Mouse (Mus musculus) embryonic facial prominence, embryonic 10.5 days (tissue): ENCODE measurements around the gene Fbxo3. TPM values are rescaled to one million over a fixed set of nuclear protein-coding genes. Genes with fewer than 3 reads are reported as not detected.
"Not testable (repeated sequence)": the region's sequence is repeated elsewhere in the genome, so short reads cannot be mapped to it uniquely, and the experiment has no call there.

ENCODE experiments used
- DNase-seq: peaks from one replicate; pipeline ENCODE4 v3.0.0-alpha.2; 2017; ENCODE audit warnings: low spot score
- H3K27ac ChIP-seq: fragments of 300-500 bp; sonication (generic); replicated peaks from 2 replicates; pipeline ENCODE4 v1.5.1; 2016; ENCODE audit warnings: mild to moderate bottlenecking
- H3K27me3 ChIP-seq: fragments of 300-500 bp; sonication (generic); replicated peaks from 2 replicates; pipeline ENCODE4 v1.6.1; 2016; ENCODE audit warnings: low read depth, mild to moderate bottlenecking; ENCODE audit not compliant: poor library complexity, severe bottlenecking
- H3K36me3 ChIP-seq: fragments of 300-500 bp; sonication (generic); replicated peaks from 2 replicates; pipeline ENCODE4 v1.6.1; 2016; ENCODE audit warnings: mild to moderate bottlenecking, moderate library complexity
- H3K4me1 ChIP-seq: fragments of 300-500 bp; sonication (generic); 2 replicates; pipeline ENCODE4 v1.6.1; 2016
- H3K4me3 ChIP-seq: fragments of 300-500 bp; sonication (generic); 2 replicates; pipeline ENCODE4 v1.5.1; 2016; ENCODE audit warnings: mild to moderate bottlenecking, moderate library complexity
- H3K9me3 ChIP-seq: fragments of 300-500 bp; sonication (generic); 2 replicates; pipeline ENCODE4 v1.6.1; 2016; ENCODE audit warnings: mild to moderate bottlenecking
- WGBS: fragments of 180-500 bp; shearing (Covaris S2); methylation state at CpG from one replicate; pipeline ENCODE4 v1.1.7; 2016; 5-methylcytosine and 5-hydroxymethylcytosine counted together
- polyA plus RNA-seq: library from polyadenylated mRNA; unstranded; fragments of >200 nt; fragmentation: Nextera tagmentation; extraction: Ambion mirVana; gene quantifications from 2 replicates; pipeline ENCODE4 v1.2.1, GENCODE M21; 2016

Fbxo3 gene
- polyA plus RNA-seq, 1 experiment from 2014 or later: 44.4 TPM

DNA sequence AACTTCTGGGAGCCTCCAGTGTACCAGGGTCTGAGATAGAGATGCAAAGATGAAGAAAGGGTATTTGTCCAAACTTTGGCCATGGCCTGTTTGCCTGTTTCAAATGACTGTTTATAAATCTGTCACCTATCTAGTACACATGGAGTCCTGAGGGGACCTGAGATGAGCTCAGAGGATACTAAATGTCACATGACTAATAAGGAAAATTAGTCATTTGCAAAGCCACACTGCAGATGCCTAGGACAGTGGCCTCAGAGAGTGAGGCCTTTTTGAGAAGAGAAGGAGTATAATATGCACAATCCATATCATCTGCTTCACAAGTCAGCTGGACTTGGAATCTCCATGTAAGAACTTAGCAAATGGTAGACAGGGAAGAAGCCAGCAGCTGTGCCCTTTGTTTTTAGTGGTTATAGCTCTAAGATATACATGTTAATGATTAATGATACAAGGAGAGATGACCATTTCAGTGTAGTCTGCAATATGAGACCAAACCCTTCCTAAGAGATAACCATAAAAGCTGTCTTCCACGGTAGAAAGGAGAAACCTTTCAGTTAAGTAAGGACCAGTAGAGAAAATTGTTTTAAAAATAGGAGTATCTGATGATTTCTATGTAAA, 54.0 kb downstream of the Fbxo3 start:
- H3K9me3 ChIP-seq, H3K4me1 ChIP-seq, H3K27me3 ChIP-seq, H3K4me3 ChIP-seq, H3K27ac ChIP-seq, DNase-seq, H3K36me3 ChIP-seq: not testable (repeated sequence)
- no CpG with 5 or more reads among the region's 1 CpGs for WGBS

DNA sequence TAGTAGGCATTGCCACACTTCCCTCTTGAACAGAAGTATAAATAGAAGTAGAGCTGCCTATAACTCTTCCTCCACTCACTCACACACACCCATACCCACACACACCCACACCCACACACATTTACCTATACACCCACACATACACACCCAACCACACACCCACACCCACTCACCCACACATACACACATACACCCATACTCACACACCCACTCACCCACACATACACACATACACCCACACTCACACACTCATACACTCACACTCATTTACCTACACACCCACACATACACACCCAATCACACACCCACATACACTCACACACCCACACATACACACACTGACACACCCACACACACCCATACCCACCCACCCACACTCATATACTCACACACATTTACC, 55.0 kb downstream of the Fbxo3 start:
- H3K4me1 ChIP-seq: no peaks in the 10 kb centered on the region
- no peaks in the 10 kb centered on the region for H3K36me3 ChIP-seq
- H3K27me3 ChIP-seq: no peaks in the 10 kb centered on the region
- no peak overlapping the region for H3K27ac ChIP-seq
- no peaks in the 10 kb centered on the region for H3K9me3 ChIP-seq
- H3K4me3 ChIP-seq: no peak overlapping the region
- DNase-seq: no peak

DNA sequence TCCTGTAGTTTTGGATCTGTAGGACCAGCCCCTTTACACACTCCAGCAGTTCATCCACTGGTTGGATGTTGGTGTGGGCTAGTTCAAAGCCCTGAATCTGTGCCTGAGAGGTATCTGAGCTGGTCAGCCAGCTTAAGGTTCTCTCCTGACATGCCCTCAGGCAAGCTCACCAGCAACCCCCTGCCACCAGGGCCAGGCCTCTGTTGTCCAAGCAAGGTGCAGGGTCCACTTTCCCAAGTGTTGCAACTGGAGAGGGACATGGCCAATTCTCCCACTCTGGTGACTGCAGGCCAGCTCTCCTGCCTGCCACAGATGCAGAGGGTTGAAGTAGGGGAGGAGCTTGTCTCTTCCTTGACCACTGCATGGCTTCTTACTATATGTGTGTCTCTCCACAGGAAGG, 56.5 kb downstream of the Fbxo3 start:
- H3K36me3 ChIP-seq, H3K27ac ChIP-seq, H3K4me3 ChIP-seq: not testable (repeated sequence)

DNA sequence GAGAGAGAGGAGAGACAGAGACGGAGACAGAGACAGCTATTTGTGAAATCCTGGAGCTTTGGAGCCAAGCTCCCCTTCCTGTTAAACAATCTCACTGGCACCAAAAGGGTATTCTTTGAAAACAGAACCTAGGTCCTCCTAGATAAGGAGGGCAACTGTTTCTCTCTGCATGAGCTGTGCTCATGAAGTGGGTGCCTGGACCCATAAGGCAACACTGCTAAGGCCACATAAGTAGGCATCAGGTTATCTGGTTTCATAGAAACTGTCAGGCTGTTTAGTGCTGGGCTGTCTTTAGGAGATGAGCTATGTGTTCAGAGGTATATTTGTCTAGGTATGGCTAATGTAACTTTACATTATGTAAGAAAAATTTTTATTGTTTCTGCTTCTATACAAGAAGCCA, 60.0 kb downstream of the Fbxo3 start:
- H3K4me1 ChIP-seq, H3K27me3 ChIP-seq: not testable (repeated sequence)
- 73% methylated on average over 1 of the region's 1 CpGs for WGBS

More for the DNA sequence above, 56.5 kb downstream of the Fbxo3 start:
- H3K4me1 ChIP-seq, H3K9me3 ChIP-seq, H3K27me3 ChIP-seq, DNase-seq: not testable (repeated sequence)

DNA sequence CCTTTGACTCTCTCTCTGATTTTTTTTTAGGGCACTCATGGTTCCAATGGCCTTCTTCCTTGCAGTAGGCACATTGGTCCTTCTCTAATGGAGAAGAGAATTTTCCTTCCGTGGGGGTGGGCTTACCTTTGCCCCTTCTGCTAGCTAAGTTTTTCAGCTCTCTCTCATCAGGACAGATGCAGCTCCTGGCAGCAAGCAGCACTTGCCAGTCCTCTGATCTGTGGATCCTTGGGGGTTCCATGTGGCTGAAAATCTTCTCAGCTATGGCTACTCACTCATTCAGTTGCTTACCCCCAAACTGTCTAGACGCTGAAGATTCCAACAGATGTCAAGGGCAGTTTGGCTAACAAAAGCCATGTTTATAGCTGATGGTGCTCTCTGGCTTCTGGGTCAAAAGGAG, 65.8 kb downstream of the Fbxo3 start:
- Histone ChIP-seq H3K27ac (no peak overlapping the region), H3K27me3 (no peaks in the 10 kb centered on the region), H3K4me3 (no peak overlapping the region), H3K4me1 (peaks cover 18% of the 10 kb centered on the region), H3K36me3 (no peaks in the 10 kb centered on the region), H3K9me3 (no peaks in the 10 kb centered on the region)
- whole genome bisulfite sequencing: 81% methylated on average over 2 of the region's 2 CpGs
- no peak for DNase-seq

More for the DNA sequence above, 60.0 kb downstream of the Fbxo3 start:
- not testable (repeated sequence) for DNase-seq, H3K4me3 ChIP-seq, H3K27ac ChIP-seq, H3K36me3 ChIP-seq, H3K9me3 ChIP-seq

DNA sequence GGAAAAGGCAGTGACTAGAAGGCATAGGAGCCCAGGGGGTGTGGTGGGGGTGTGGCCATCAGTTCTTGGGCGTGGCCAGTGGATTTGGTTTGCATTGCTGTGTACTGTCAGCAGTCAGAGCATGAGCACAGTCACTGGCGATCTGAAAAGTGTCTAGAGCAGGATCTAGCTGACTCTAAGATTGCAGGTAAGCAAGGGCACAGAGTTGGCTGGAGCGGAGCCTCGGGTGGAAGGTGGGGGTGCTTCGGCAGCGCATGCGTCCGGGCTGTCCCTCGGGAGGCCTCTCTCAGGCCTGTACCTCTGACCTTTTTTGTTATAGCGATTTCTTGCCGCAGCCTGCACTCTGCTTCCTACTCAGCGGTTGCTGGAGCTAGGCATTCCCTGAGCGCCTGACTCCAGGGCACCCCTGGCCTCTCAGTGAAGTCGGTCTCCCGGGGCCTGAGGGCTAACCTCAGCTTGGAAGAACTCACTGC, 68.3 kb downstream of the Fbxo3 start, which contains the start of gene Cd59a:
TSS of gene Cd59a (plus strand) at position 61 of the 473 bp plus-strand sequence.
- H3K9me3 ChIP-seq: no peaks in the 10 kb centered on the region
- peak; percentile 84 for DNase-seq
- peak within 1 kb of the TSS; percentile 86 for H3K27ac ChIP-seq
- H3K4me3 ChIP-seq: peak within 1 kb of the TSS; percentile 62
- no peaks in the 10 kb centered on the region for H3K27me3 ChIP-seq
- no peaks in the 10 kb centered on the region for H3K36me3 ChIP-seq
- H3K4me1 ChIP-seq: peaks cover 27% of the 10 kb centered on the region
- 8% methylated on average over 15 of the region's 15 CpGs for WGBS

DNA sequence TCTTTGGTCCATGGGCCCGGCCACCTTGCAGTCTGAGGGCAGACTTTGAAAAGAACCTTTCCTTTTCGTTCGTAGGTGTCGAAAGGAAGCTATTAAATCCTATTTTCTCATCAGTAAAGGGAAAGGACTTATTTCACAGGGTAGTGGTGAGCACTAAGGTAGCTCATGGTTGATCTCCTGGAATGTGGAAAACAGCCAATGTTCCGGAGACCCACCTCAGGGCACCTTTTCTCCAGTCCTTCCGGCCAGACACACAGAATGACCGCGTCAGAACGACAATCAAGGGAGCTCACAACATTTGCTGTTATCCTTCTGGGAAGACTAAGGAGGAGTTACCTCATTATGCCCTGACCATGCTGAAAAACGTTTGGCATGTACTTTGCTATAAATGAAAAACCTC, 68.7 kb downstream of the Fbxo3 start:
- no peak for DNase-seq
- Histone ChIP-seq H3K4me3 (peak overlapping the region; percentile 62), H3K27me3 (no peaks in the 10 kb centered on the region), H3K9me3 (no peaks in the 10 kb centered on the region), H3K27ac (peak overlapping the region; percentile 86), H3K4me1 (peaks cover 27% of the 10 kb centered on the region), H3K36me3 (no peaks in the 10 kb centered on the region)
- WGBS: 46% methylated on average over 10 of the region's 10 CpGs

DNA sequence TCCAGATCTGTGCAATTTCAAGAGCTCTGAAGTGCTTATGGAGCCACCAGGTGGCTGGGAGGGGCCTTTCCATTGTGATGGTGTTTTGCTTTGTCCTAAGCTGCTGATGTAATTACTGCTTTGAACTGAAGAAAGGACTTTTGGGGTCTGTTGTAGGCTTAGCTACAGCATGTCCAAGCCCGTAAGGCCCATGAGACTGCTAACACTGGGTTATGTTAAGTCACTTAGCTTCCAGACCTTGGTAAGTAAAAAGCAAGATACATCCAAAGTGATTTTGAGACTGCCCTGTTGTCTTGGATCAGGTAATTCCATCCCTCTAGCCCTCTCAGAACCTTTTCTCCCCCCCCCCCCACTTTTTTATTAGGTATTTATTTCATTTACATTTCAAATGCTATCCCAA, 69.3 kb downstream of the Fbxo3 start:
- not testable (repeated sequence) for DNase-seq, H3K27me3 ChIP-seq, H3K36me3 ChIP-seq, H3K9me3 ChIP-seq
- 69% methylated on average over 1 of the region's 1 CpGs for WGBS
- peaks cover 27% of the 10 kb centered on the region for H3K4me1 ChIP-seq
- peak overlapping the region; percentile 62; the same call in 1 of the 2 replicates for H3K4me3 ChIP-seq
- H3K27ac ChIP-seq: 0 out of 2 replicates have a peak overlapping the region, but pooled peaks have one; percentile 44

DNA sequence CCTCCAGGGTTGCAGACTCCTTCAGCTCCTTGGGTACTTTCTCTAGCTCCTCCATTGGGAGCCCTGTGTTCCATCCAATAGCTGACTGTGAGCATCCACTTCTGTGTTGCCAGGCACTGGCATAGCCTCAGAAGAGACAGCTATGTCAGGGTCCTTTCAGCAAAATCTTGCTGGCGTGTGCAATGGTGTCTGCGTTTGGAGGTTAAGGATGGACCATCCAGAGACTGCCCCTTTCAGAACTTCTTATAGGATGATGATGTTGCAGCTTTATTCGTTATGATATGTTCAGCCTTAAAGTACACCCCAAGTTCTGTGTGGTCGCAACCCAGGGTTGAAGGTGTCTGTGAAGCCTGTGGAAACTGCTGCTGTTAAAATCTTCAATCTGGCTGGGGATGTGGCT, 69.9 kb downstream of the Fbxo3 start:
- not testable (repeated sequence) for H3K9me3 ChIP-seq, H3K4me3 ChIP-seq, H3K36me3 ChIP-seq, H3K27me3 ChIP-seq, DNase-seq
- WGBS: 93% methylated on average over 4 of the region's 4 CpGs
- Histone ChIP-seq H3K4me1 (peaks cover 27% of the 10 kb centered on the region), H3K27ac (0 out of 2 replicates have a peak overlapping the region, but pooled peaks have one; percentile 1)

DNA sequence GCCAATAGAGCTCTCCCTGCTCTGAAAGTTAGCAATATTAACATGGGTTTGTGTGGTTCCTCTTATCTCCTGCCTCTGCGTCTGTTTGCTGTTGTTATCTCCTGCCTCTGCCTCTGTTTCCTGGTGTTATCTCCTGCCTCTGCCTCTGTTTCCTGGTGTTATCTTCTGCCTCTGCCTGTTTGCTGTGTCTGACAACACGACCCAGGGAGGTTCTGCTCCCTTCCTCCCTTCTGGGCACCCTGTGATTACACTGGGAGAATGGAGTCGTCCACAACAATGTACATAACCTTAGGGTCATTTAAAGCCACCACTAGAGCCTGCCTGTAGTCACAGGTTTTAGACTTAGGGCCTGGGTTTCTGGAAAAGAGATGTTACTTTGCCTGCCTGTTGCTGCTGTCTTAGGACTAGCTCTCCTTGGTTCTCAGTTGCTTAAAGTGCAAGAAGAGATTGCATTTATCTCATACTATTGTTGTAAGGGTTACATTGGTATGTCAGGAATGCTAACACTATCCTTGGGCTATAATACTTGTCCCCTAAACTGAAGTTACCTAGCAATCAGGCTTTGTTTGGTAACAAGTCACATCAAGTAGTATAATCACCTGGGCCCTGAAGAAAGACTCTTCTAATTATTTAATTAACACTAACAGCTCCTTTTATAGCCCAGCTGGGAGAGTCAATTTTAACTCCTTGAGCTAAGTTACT, 71.2 kb downstream of the Fbxo3 start:
- H3K27ac ChIP-seq: peak overlapping the region; percentile 57
- no peaks in the 10 kb centered on the region for H3K36me3 ChIP-seq
- 32% methylated on average over 3 of the region's 3 CpGs for WGBS
- H3K27me3 ChIP-seq: no peaks in the 10 kb centered on the region
- H3K4me3 ChIP-seq: no peak overlapping the region
- no peaks in the 10 kb centered on the region for H3K9me3 ChIP-seq
- no peak for DNase-seq
- H3K4me1 ChIP-seq: peaks cover 27% of the 10 kb centered on the region

DNA sequence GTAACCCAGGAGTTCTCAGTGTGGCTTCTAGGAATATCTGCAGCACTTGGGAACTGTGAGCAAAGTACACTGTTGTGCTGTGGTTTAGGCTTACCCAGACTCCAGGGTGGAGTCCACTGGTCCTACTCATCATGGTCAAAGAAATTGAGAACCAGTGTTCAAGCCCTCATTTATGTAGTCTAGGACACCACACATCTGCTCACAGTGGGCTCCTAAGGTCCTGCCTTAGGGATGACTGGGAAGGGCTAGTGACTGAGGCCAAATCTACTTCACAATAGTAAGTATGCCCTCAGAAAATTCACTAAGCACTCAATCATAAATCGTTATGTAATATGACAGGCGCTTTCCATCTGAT, 71.7 kb downstream of the Fbxo3 start:
- H3K9me3 ChIP-seq: no peaks in the 10 kb centered on the region
- H3K4me3 ChIP-seq: no peak overlapping the region
- peak overlapping the region; percentile 57; the same call in 1 of the 2 replicates for H3K27ac ChIP-seq
- H3K4me1 ChIP-seq: peaks cover 24% of the 10 kb centered on the region
- no peaks in the 10 kb centered on the region for H3K36me3 ChIP-seq
- WGBS: 94% methylated on average over 2 of the region's 2 CpGs
- H3K27me3 ChIP-seq: no peaks in the 10 kb centered on the region
- DNase-seq: no peak

DNA sequence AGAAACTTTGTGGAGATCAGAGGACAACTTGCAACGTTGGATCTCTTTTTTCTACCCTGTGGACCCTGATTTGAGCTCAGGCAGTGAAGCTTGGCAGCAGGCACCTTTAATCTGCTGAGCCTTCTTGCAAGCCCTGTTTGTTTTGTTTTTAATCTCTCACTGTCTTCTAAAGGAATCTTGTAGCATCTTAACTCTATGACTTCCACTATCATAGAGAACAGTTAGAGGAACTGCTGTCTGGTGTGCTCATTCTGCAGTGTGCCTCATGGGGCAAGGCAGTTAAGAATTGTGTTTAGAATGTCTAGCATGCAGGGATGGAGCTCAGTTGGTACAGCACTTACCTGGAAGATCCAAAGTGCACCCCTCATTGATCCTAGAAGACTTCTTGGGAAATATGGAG, 72.4 kb downstream of the Fbxo3 start:
- Histone ChIP-seq H3K36me3 (no peaks in the 10 kb centered on the region), H3K9me3 (no peaks in the 10 kb centered on the region), H3K4me3 (no peak overlapping the region), H3K27ac (no peak overlapping the region), H3K27me3 (no peaks in the 10 kb centered on the region), H3K4me1 (peaks cover 24% of the 10 kb centered on the region)
- peak; percentile 2 for DNase-seq
- 61% methylated on average over 1 of the region's 1 CpGs for WGBS

DNA sequence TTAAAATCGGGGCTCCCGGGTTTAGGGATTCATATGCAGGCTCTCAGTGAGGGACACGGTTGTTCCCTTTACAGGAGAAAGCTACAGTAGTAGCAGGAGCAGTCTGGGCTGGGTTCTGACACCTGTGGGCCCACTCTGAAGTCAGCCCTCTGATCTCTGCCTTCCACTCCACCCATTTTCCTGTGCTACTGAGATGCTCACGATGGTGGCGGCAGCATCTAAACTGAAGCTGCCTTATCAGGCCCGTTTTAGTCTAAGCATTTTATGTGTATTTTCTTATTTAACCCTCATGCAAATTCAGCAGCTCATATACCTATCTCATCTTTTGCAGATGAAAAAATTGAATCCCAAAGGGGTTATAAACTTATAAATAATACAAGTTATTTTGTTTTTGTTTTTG, 77.3 kb downstream of the Fbxo3 start:
- no peak overlapping the region for H3K4me3 ChIP-seq
- peaks cover 4% of the 10 kb centered on the region for H3K4me1 ChIP-seq
- H3K36me3 ChIP-seq: no peaks in the 10 kb centered on the region
- 93% methylated on average over 6 of the region's 6 CpGs for whole genome bisulfite sequencing
- no peaks in the 10 kb centered on the region for H3K9me3 ChIP-seq
- H3K27me3 ChIP-seq: no peaks in the 10 kb centered on the region
- no peak for DNase-seq
- no peak overlapping the region for H3K27ac ChIP-seq
